Mouse (Mus musculus): ENCODE data around the gene Stard7. TPM values are rescaled to one million over a fixed set of nuclear protein-coding genes. Genes with fewer than 3 reads are reported as not detected.

Stard7 gene
- total RNA-seq, 1 experiment from 2014 or later = 172 TPM

GRCm38 (mm10) chr2:127347147-127347985 lies 77.3 kb downstream of the Stard7 start:
- ATAC-seq (replicated peaks; ENCODE audit: low read depth, poor library complexity, severe bottlenecking) = no peak

Other genes starting within 250 kb of the Stard7 start
- 35.7 and 42.0 TPM in 2 replicates for gene Blvra, start 199.6 kb upstream of the Stard7 start, total RNA-seq (2017)
- gene Ncaph, start 136.3 kb upstream of the Stard7 start, total RNA-seq (2017) = 58.5 and 73.9 TPM in 2 replicates
- gene Itpripl1, start 126.8 kb upstream of the Stard7 start, total RNA-seq (2017) = 24.5 and 25.4 TPM in 2 replicates
- gene 1810024B03Rik, start 61.9 kb upstream of the Stard7 start, total RNA-seq (2017) = 4.4 and 6.5 TPM in 2 replicates
- 180 and 226 TPM in 2 replicates for gene Snrnp200, start 61.8 kb upstream of the Stard7 start, total RNA-seq (2017)
- 21.1 and 36.1 TPM in 2 replicates for gene Ciao1, start 22.4 kb upstream of the Stard7 start, total RNA-seq (2017)
- gene Tmem127, start 22.3 kb upstream of the Stard7 start, total RNA-seq (2017) = 22.2 and 25.9 TPM in 2 replicates
- gene Dusp2, start 65.9 kb downstream of the Stard7 start, total RNA-seq (2017) = 144 and 157 TPM in 2 replicates
- gene Astl, start 68.4 kb downstream of the Stard7 start, total RNA-seq (2017) = not detected in 2 replicates
- gene Adra2b, start 93.0 kb downstream of the Stard7 start, total RNA-seq (2017) = 0.14 TPM in 1 of 2 replicates, not detected in the other
- gene Gpat2, start 155.0 kb downstream of the Stard7 start, total RNA-seq (2017) = not detected in 2 replicates
- 5.6 and 12.8 TPM in 2 replicates for gene Fahd2a, start 174.3 kb downstream of the Stard7 start, total RNA-seq (2017)